Mouse (Mus musculus) small intestine, adult 2 months (tissue): ENCODE measurements around the gene Piwil1. TPM values are rescaled to one million over a fixed set of nuclear protein-coding genes. Genes with fewer than 3 reads are reported as not detected.

Experiments used
- H3K27ac ChIP-seq: fragments of 200-500 bp; 2 replicates; pipeline ENCODE4 v1.5.1; 2012; ENCODE audit warnings: low read depth, low read length, control low read depth, inconsistent platforms; ENCODE audit not compliant: insufficient read depth
- H3K27me3 ChIP-seq: fragments of 200-500 bp; 2 replicates; pipeline ENCODE4 v1.6.1; 2012; ENCODE audit warnings: mild to moderate bottlenecking, moderate library complexity, low read length, inconsistent platforms; ENCODE audit not compliant: control insufficient read depth, insufficient read depth
- H3K36me3 ChIP-seq: fragments of 200-500 bp; 2 replicates; pipeline ENCODE4 v1.6.1; 2012; ENCODE audit warnings: mild to moderate bottlenecking, low read length, control low read depth, inconsistent platforms; ENCODE audit not compliant: control insufficient read depth, insufficient read depth
- H3K4me1 ChIP-seq: fragments of 200-500 bp; 2 replicates; pipeline ENCODE4 v1.6.1; 2012; ENCODE audit warnings: low read length, inconsistent platforms, mixed read lengths; ENCODE audit not compliant: control insufficient read depth, insufficient read depth, insufficient read length
- H3K4me3 ChIP-seq: fragments of 200-500 bp; 2 replicates; pipeline ENCODE4 v1.5.1; 2012; ENCODE audit warnings: low read depth, mild to moderate bottlenecking, control low read depth, inconsistent platforms, low read length, moderate library complexity
- CTCF ChIP-seq: fragments of 200-500 bp; IDR thresholded peaks from 2 replicates; pipeline ENCODE4 v1.5.1; 2012; ENCODE audit warnings: low read depth, mild to moderate bottlenecking, control low read depth, inconsistent platforms, low read length, moderate library complexity, mixed read lengths; ENCODE audit not compliant: insufficient replicate concordance, insufficient read length; ENCODE audit errors: extremely low read depth
- POLR2A ChIP-seq: fragments of 200-500 bp; IDR thresholded peaks from 2 replicates; pipeline ENCODE4 v1.6.1; 2012; ENCODE audit warnings: low read depth, mild to moderate bottlenecking, control low read depth, inconsistent platforms, low read length, moderate library complexity
- WGBS: fragments of 180-500 bp; shearing (Covaris S2); methylation state at CpG from one replicate; pipeline ENCODE4 v1.1.7; 2018; 5-methylcytosine and 5-hydroxymethylcytosine counted together
- polyA plus RNA-seq: library from polyadenylated mRNA; depleted of rRNA; stranded (reverse); fragments of >200 nt; gene quantifications from 2 replicates; pipeline ENCODE4 v1.2.3, GENCODE M21; 2012

The Piwil1 gene
- polyA plus RNA-seq, 1 experiment = not detected

- Histone ChIP-seq H3K4me3 (no peak overlapping the region), H3K4me1 (no peaks in the 10 kb centered on the region), H3K27me3 (no peaks in the 10 kb centered on the region), H3K27ac (no peak overlapping the region), H3K36me3 (no peaks in the 10 kb centered on the region)
- 84% methylated on average over 4 of the region's 4 CpGs for WGBS
- TF ChIP-seq CTCF (no peak), POLR2A (no peak)
These were observed 25.0 kb upstream of the Piwil1 start for GRCm38 (mm10) chr5:128677373-128677772.

- Histone ChIP-seq H3K27ac (no peak overlapping the region), H3K4me3 (no peak overlapping the region), H3K36me3 (no peaks in the 10 kb centered on the region), H3K4me1 (no peaks in the 10 kb centered on the region), H3K27me3 (no peaks in the 10 kb centered on the region)
- TF ChIP-seq POLR2A (no peak), CTCF (no peak)
- 76% methylated on average over 6 of the region's 6 CpGs for WGBS
These were observed 24.5 kb upstream of the Piwil1 start for GRCm38 (mm10) chr5:128677861-128678260.

- WGBS = 50% methylated on average over 5 of the region's 5 CpGs
- TF ChIP-seq POLR2A (no peak), CTCF (no peak)
- Histone ChIP-seq H3K4me1 (no peaks in the 10 kb centered on the region), H3K36me3 (no peaks in the 10 kb centered on the region), H3K27me3 (no peaks in the 10 kb centered on the region), H3K27ac (no peak overlapping the region), H3K4me3 (no peak overlapping the region)
These were observed 20.9 kb upstream of the Piwil1 start for GRCm38 (mm10) chr5:128681456-128681855.

- TF ChIP-seq POLR2A (no peak), CTCF (no peak)
- Histone ChIP-seq H3K27me3 (no peaks in the 10 kb centered on the region), H3K4me3 (no peak overlapping the region), H3K27ac (no peak overlapping the region), H3K36me3 (no peaks in the 10 kb centered on the region), H3K4me1 (no peaks in the 10 kb centered on the region)
- 24% methylated on average over 10 of the region's 10 CpGs for WGBS
These were observed 18.1 kb upstream of the Piwil1 start for GRCm38 (mm10) chr5:128684192-128684591.

- H3K27me3 ChIP-seq = no peaks in the 10 kb centered on the region
- no peak overlapping the region for H3K4me3 ChIP-seq
- H3K36me3 ChIP-seq = no peaks in the 10 kb centered on the region
- TF ChIP-seq CTCF (no peak), POLR2A (no peak)
- H3K4me1 ChIP-seq = no peaks in the 10 kb centered on the region
- no peak overlapping the region for H3K27ac ChIP-seq
- WGBS = 38% methylated on average over 15 of the region's 15 CpGs
These were observed 17.7 kb upstream of the Piwil1 start for GRCm38 (mm10) chr5:128684621-128685020.

GRCm38 (mm10) chr5:128687139-128687538, 15.2 kb upstream of the Piwil1 start:
- Histone ChIP-seq H3K4me3 (no peak overlapping the region), H3K4me1 (no peaks in the 10 kb centered on the region), H3K36me3 (no peaks in the 10 kb centered on the region), H3K27ac (no peak overlapping the region), H3K27me3 (no peaks in the 10 kb centered on the region)
- WGBS = 83% methylated on average over 5 of the region's 5 CpGs
- no peak for TF ChIP-seq CTCF
- TF ChIP-seq POLR2A = no peak

GRCm38 (mm10) chr5:128694107-128694506, 8.2 kb upstream of the Piwil1 start:
- Histone ChIP-seq H3K27ac (no peak overlapping the region), H3K27me3 (no peaks in the 10 kb centered on the region), H3K4me3 (no peak overlapping the region), H3K4me1 (no peaks in the 10 kb centered on the region), H3K36me3 (no peaks in the 10 kb centered on the region)
- TF ChIP-seq CTCF (no peak), POLR2A (no peak)
- 60% methylated on average over 6 of the region's 6 CpGs for WGBS

- Histone ChIP-seq H3K4me3 (no peak overlapping the region), H3K27ac (no peak overlapping the region), H3K4me1 (no peaks in the 10 kb centered on the region), H3K36me3 (no peaks in the 10 kb centered on the region), H3K27me3 (no peaks in the 10 kb centered on the region)
- 77% methylated on average over 18 of the region's 18 CpGs for WGBS
- TF ChIP-seq POLR2A = no peak
- no peak for TF ChIP-seq CTCF
These were observed 7.6 kb upstream of the Piwil1 start for GRCm38 (mm10) chr5:128694611-128695325.
